Mouse (Mus musculus) urinary bladder, postnatal 4 days (tissue): Measurements from ENCODE around the gene Taar8c.
"Not testable (repeated sequence)": the region's sequence is repeated elsewhere in the genome, so short reads cannot be mapped to it uniquely, and the experiment has no call there.

Source experiments
- DNase-seq, 2 experiments: peaks; one replicate each; pipeline ENCODE4 v3.0.0; 2021 to 2022; ENCODE audit warnings: low spot score in 2 of 2

Gene Taar8c

DNA sequence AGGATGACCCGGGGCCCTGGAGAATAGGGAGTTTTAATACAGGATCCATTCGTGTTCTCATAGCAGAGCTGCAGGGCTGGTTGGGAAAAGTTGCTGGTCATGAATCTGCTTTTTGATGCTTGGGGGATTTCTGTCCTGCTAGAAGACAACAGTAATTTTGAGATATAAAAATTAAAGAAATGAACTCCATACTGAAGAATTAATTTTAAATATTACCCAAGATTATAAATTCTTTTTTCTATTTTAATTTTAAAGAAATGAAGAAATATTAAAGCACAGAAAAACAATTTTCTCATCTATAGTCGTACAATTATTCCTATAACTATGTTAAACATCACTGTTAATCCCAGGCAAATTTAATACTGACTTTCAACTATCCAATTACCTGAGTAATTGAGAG, at the start of gene Taar8c:
TSS of gene Taar8c (minus strand) at position 101 of the 400 bp plus-strand sequence.
- DNase-seq: not testable (repeated sequence)

DNA sequence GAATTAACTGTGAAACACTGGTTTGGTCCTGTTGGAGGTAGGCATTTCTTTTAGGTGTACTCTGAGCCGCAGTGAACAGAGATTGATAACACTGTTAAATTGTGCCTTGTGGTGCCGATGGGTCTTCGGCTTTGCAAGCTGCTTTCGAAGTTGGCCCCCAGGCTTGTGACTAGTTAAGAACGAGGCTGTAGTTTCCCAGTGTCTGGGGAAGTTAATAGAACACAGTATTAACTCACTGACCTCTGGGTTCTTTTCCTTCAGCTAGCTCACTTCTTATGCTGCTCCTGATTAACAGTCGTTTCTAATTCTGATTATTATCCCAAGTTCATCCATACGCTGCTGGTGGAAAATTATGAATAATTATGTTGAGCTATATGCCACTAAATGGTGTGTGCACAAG, 48.4 kb upstream of the Taar8c start:
- DNase-seq: no peak

DNA sequence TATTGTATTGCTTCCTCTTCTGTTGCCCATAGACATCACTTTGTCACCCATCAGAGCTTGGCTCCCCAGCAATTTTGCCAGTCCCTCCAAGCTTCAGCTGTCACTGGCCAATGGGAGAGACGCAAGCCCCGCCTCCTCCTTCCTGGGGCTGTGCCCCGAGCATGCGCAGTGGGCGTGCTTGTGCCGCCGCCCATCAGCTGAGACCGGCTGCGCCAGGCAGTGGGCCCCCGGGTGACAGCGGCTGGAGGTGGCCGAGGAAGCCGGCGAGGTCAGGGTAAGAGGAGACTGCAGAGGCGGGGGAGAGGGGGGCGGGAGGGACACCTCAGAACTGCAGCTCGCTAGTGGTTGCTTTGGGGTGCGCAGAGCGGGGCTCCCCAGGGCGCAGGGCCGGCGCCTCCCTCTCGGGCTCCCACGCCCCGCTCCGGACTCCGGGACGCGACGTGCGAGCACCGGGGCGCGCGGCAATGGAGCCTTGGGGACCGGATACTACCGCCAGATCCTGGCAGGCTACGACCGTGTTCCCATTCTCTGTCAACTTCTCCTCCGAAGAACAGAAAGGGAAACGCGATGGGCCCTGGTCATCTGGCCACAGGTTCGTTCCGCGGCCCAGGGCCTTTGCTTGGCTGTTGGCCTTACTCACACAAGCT, 47.5 kb upstream of the Taar8c start, which contains the start of gene Stx7:
TSS of gene Stx7 (plus strand) at position 168 of the 647 bp plus-strand sequence.
- peak; percentile 88 to 90 for DNase-seq

DNA sequence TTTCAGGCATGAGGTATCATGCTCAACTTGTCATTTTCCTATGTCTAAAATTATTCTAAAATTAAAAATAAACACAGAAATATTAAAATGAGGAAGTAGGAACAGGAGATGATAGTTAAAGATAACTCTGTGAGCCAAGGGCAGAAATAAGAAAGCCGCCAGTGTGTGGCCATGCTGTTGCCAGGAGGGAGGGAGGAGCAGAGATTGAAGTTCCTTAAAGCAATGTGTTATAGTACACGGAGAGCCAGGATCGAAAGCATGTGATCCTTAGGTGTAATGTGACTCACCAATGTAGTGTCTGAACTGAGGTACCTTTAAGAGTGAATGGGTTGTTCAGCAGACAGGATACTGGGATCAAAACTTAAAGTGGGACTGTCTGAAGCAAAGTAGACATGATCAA, 41.0 kb upstream of the Taar8c start:
- DNase-seq: no peak

DNA sequence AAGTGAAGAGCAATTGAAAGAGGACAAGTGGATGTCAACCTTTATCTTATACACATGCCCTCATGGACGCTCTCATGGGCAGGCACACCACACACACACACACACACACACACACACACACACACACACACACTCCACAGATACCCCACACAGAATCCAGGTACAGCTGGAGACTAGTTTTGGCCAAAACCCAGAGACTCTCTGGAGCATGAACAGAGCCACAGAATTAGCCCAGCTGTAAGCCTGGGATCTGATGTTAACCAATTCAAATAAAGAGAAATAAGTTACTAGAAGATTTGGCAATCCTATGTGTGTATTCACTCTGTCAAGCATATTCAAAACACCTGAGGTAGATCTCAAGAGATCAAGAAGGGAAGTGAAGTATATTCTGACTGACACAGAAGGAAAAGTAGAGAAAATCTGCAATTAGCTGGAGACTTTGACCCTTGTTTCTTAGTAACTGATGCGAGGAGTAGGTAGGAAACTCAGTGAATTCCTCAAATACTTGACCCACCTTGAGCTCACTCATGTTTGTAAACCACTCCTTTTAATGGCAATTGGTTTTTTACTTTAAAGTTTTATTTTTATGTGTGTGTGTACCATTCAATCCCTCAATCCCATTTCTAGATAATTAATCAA, 37.0 kb upstream of the Taar8c start:
- DNase-seq: no peak

DNA sequence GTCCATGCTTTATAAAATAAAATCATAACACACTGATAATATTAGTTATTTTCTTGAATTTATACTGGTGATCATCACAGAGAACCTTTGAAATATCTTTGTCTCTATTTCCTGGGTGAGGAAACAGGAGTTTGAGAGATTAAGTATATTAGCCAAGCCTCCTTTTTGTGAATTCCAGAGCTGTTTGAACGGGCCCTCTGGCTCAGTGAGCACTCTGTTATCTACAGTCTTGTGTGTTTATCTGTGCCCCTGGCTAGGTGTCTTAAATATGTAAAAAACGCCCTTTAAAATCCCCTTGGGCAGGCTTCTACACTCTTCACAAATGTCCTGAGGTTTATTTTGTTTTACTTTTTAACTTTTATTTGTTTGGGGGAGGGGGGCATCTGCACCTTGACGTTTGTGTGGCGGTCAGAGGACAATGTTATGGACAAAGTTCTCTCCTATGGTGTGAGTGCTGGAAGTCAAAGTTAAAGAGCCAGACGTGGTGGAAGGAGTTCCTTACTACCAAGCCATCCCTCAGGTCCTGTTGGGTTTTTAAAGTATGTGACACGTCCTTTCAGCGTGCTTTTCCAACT, 32.4 kb upstream of the Taar8c start:
- no peak for DNase-seq

DNA sequence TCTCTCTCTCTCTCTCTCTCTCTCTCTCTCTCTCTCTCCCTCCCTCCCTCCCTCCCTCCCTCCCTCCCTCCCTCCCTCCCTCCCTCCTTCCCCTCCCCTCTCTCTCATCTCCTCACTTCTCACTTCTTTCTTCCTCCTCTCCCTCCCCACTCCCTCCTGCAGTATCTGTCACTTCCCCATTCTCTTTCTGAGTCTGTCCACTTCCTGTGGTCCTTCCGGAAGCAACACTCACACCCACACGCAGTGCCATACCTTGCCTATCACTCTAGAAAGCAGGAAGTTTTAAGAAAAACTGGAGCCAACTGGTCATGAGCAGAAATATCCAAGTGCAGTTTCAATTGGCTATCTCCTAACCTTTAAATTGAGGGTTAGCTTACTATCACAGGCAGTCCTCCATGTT, 31.4 kb upstream of the Taar8c start:
- DNase-seq: no peak

DNA sequence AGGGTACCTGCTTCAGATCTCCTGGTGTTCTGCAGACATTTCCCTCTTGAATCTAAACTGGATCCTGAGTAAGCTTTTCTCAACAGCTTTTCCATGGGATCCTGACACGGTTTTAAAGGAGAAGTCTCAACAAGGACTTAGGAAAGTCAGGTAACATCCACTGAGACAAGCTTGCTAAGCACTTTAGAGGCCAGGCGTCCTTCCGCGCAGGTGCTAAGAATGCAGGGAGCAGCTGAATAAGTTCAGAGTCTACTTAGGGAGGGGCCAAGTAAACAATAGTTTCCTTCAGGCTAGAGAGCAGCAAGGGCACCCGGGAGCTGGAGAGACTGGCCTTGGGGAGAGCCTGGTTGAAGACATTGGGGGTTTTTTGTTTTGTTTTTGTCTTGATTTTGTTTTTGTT, 30.6 kb upstream of the Taar8c start:
- DNase-seq: no peak

DNA sequence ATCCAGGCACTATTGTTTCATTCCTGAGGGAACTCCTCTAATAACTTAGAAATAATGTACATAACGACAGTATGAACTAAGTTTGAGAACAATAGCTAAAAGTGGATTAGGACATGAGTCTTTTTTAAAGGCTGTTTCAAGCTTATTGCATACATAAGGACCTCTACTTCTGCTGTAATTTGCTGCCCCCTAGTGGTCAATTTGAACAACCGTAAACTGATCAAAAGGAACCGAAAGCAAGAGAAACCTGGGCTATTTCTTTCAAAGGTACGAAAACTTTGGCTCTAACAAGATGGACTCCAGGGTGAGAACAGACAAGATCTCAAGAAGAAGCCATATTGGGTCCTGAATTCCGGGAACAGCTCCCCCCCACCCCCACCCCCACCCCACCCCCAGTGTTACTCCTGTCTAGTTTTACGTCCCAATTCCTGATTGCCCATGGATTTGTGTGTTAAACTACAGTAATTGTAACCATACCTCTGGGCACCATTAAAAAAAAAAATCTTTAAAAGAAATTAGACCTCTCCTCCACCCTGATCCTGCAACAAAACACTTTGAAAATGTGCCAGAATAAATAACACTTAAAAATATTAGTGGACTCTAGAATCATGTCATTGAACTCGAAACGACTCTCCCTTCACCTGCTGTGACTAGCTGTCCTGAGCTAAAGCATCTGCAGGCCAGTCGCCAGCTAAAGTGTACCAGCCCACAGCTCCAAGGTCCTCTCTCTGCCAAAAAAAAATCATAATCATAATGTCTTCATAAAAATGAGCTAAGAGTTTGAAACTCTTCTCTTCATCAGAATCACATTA, 29.9 kb upstream of the Taar8c start:
- no peak for DNase-seq

DNA sequence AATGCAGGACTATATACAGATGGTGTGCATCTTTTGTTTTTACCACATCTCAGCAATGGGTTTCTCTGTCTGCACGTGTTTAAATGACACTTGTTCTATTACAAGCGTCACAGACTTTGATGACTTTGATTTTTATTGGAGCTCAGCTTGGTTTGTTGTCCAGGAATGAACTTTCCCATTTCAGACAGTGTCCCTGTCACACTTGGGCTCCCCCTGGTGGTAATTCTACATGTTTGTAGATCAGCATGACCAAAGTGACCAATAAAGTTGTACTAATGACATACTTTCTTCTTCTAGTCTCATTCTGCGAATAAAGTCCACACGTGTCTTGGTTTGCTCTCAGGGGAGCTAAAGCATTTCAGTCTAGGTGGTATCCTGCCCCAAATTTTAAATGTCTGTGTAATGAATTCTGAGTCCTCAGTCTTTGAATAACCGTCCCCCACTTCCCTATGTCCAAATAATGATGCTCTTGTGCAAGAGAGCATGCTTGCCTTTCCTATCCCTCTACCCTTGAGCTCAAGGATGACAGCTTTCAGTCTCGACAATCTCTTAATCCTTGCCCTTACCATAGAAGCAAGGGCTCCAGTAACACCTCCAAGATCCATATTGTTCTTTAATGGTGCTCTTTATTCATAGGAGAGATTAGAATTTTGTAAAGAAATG, 9.5 kb upstream of the Taar8c start:
- no peak for DNase-seq

DNA sequence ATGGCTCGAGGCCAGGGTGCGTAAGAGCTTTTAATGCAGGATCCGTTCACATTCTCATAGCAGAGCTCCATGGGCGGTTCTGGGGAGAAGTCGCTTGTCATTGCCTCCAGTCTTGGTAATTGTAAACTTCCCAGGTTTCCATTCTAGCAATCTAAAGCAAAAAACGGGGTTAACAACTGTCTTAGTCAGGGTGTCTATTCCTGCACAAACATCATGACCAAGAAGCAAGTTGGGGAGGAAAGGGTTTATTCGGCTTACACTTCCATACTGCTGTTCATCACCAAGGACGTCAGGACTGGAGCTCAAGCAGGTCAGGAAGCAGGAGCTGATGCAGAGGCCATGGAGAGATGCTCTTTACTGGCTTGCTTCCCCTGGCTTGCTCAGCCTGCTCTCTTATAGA, 7.7 kb upstream of the Taar8c start, which contains the start of gene Taar9:
TSS of gene Taar9 (minus strand) at position 101 of the 400 bp plus-strand sequence.
- DNase-seq: not testable (repeated sequence)

DNA sequence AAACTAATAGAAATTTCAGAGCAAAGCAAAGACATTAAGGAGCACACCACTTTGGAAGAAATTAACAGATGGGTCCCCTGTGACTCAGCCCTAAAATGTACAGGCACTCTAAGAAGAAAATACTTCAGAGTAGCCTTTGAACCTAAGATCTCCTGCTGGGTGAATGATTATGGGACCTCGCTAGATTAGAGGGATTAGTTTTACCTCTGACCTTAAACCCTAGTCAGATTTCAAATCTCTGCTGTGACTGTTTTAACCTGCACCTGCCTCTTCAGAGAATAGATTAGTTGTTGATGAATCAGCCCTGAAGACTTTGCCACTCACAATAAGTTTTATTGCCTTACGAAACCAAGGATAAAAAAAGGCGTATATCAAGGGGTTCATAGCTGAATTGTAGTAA, 6.5 kb upstream of the Taar8c start:
- no peak for DNase-seq

DNA sequence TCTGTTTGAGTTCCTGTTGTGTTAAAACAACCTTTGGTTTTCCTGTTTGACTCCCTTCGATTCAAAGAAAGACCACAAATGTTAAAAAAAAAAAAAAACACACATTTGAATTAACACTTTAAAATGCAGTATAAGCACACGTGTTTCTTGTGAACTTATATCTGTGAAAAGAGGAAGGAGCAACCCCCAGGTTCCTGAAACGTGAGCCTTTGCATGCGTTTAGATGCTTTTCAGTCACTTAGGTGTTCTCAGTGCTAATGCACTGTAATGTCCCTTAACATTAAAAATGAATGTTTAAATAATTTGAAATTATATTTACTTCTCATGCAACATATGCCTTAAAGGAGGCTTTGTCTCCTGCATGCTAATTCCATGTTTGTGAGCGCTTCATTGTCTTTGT, 6.0 kb upstream of the Taar8c start:
- DNase-seq: no peak

DNA sequence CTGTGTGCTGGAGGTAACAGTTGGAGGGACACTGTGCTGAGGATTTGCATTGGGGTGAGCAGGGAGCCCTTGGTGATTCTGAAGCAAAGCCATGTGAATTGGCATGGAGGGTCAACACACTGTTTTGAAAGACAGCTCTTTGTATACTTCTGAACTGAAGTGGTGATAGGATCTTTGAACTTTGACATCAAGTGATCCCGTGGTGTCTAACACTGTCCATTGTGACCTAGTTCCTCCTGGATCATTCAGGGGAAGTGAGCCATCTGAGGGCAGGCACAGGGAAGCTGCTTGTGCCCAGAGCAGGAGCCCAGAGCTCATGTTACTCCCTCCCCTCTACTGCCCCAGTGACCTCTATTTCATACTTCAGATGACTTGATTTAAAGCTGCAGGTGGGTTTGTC, 1.6 kb upstream of the Taar8c start:
- not testable (repeated sequence) for DNase-seq

DNA sequence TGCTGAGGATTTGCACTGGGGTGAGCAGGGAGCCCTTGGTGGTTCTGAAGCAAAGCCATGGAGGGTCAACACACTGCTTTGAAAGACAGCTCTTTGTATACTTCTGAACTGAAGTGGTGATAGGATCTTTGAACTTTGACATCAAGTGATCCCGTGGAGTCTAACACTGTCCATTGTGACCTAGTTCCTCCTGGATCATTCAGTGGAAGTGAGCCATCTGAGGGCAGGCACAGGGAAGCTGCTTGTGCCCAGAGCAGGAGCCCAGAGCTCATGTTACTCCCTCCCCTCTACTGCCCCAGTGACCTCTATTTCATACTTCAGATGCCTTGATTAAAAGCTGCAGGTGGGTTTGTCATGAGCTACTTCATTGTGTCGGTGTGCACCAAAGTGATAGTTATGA, 4.7 kb downstream of the Taar8c start:
- DNase-seq: not testable (repeated sequence)

DNA sequence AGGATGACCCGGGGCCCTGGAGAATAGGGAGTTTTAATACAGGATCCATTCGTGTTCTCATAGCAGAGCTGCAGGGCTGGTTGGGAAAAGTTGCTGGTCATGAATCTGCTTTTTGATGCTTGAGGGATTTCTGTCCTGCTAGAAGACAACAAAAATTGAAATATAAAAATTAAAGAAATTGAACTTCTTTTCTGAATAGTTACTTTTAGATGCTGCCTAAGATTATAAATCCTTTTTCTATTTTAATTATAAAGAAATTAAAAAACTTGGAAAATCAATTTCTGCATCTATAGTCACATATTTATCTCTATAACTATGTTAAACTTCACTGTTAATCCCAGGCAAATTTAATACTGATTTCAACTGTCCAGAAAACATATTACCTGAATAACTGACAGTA, 9.5 kb downstream of the Taar8c start, which contains the start of gene Taar8b:
TSS of gene Taar8b (minus strand) at position 101 of the 400 bp plus-strand sequence.
- no peak for DNase-seq

DNA sequence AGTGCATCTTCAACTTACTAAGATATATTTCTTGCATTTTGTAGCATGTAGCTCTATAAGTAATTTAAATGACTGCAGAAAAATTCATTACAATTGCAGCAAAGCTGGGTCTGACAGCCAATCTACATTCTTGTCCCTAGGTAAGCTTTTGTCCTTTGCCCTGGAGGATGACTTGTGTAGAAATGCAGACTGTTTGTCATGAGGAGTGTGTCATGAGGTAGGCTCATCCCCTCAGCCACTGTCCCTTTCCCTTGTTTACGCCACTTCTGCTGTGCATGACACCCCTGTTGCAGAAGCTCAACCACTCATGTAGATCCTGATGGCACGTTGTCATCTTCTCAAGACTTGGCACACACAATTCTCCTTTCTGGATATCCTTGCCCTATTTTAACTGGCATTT, 14.5 kb downstream of the Taar8c start:
- DNase-seq: no peak

DNA sequence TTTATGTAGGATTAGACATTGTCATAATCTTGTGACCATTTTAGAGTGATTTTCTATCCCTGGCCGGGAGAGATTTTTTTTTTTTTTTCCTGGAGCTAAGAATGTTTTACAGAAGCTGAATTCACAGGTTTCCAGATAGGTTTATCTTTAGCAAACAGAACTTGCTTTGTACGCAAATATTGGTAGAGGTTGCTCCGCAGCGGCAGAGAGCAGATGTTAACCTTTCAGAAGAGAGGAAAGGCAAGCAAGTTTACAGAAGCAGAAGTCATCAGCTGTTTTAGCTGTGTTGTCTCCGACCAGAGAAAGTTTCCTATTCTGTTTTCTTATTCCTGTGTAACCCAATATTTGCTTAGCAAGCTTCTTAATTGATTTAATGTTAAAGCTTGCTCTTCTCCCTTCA, 15.2 kb downstream of the Taar8c start:
- DNase-seq: no peak

DNA sequence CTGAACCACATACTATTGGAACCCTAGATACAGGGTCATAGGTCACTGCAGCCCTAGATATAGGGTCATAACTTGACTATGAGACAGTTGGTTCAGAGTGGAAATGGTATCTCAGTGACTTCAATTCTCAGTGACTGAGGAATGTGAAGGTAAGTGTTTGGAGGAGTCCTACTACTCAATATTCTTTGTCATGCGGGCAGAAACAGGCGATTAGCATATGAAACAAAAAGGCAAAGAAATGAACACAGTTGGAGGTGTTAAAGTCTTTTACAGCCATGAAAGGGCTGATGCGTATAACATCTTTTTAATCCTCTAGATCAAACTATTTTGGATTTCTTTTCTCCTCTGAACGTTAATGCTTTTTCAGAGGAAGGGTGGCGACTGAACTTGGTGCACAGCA, 15.8 kb downstream of the Taar8c start:
- DNase-seq: no peak

DNA sequence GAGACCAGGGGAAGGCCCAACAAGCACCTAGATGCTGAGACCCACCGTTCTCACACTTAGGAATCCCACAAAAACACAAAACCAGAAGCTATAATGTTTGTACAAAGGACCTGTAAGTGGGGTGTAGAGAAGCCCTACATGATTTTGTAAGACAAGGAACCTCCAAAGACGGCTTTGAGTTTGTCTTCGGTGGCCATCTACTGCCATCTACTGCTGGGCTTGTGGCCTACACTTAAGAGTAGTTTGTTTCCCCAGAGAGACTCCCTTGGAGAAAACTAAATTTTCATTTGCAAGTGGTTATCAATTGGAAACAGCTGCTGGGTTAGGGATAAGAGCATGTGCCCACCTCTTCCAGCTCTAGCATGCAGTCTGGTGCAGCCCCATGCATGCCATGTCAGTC, 21.5 kb downstream of the Taar8c start:
- no peak for DNase-seq

DNA sequence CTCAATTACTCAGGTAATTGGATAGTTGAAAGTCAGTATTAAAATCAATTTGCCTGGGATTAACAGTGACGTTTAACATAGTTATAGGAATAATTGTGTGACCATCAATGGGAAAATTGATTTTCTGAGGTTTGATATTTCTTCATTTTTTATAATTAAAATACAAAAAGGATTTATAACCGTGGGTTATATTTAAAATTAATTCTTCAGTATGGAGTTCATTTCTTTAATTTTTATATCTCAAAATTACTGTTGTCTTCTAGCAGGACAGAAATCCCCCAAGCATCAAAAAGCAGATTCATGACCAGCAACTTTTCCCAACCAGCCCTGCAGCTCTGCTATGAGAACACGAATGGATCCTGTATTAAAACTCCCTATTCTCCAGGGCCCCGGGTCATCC, 25.5 kb downstream of the Taar8c start, which contains the start of gene Taar8a:
TSS of gene Taar8a (plus strand) at position 301 of the 400 bp plus-strand sequence.
- not testable (repeated sequence) for DNase-seq

DNA sequence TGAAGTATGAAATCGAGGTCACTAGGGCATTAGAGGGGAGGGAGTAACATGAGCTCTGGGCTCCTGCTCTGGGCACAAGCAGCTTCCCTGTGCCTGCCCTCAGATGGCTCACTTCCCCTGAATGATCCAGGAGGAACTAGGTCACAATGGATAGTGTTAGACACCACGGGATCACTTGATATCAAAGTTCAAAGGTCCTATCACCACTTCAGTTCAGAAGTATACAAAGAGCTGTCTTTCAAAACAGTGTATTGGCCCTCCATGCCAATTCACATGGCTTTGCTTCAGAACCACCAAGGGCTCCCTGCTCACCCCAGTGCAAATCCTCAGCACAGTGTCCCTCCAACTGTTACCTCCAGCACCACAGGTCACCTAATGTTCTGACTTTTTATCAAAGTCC, 27.0 kb downstream of the Taar8c start:
- DNase-seq: not testable (repeated sequence)
